Mouse (Mus musculus): Measurements from ENCODE around the gene Kbtbd2. TPM values are rescaled to one million over a fixed set of nuclear protein-coding genes. Genes with fewer than 3 reads are reported as not detected.

The Kbtbd2 gene
- polyA plus RNA-seq (2015; fragmentation: Nextera tagmentation; extraction: Ambion mirVana), result 36.0 and 36.8 TPM in 2 replicates

GRCm38 (mm10) chr6:56797311-56798151 is at the start of gene Kbtbd2:
TSS of gene Kbtbd2 (minus strand) at chr6:56797813.
- no peaks in the 10 kb centered on the region for H3K27me3 ChIP-seq
- H3K4me3 ChIP-seq, result peak within 1 kb of the TSS; percentile 81
- H3K9ac ChIP-seq, result peak within 1 kb of the TSS; percentile 94
- under 1% methylated on average over 75 of the region's 98 CpGs for WGBS
- H3K4me1 ChIP-seq, result peaks cover 33% of the 10 kb centered on the region
- peak within 1 kb of the TSS; percentile 78 for H3K4me2 ChIP-seq
- ATAC-seq, result peak; percentile 94
- H3K9me3 ChIP-seq (replicated peaks), result no peaks in the 10 kb centered on the region
- H3K36me3 ChIP-seq (ENCODE audit: poor library complexity, severe bottlenecking), result peaks cover 7% of the 10 kb centered on the region; the same call in 1 of the 2 replicates
- H3K27ac ChIP-seq, result peak within 1 kb of the TSS; percentile 99

GRCm38 (mm10) chr6:56844365-56844764 is 46.8 kb upstream of the Kbtbd2 start:
- no peaks in the 10 kb centered on the region for H3K27me3 ChIP-seq
- no peak overlapping the region for H3K9ac ChIP-seq
- no peak overlapping the region for H3K27ac ChIP-seq
- no peak overlapping the region for H3K4me3 ChIP-seq
- H3K4me2 ChIP-seq, result no peak overlapping the region
- H3K36me3 ChIP-seq (ENCODE audit: poor library complexity, severe bottlenecking), result no peaks in the 10 kb centered on the region
- no peak for ATAC-seq
- WGBS, result 89% methylated on average over 2 of the region's 2 CpGs
- no peaks in the 10 kb centered on the region for H3K9me3 ChIP-seq (replicated peaks)
- H3K4me1 ChIP-seq, result no peaks in the 10 kb centered on the region

GRCm38 (mm10) chr6:56843229-56843628 is 45.6 kb upstream of the Kbtbd2 start:
- H3K4me1 ChIP-seq, result no peaks in the 10 kb centered on the region
- no peak overlapping the region for H3K9ac ChIP-seq
- H3K27me3 ChIP-seq, result no peaks in the 10 kb centered on the region
- no peaks in the 10 kb centered on the region for H3K36me3 ChIP-seq (ENCODE audit: poor library complexity, severe bottlenecking)
- H3K27ac ChIP-seq, result no peak overlapping the region
- no peaks in the 10 kb centered on the region for H3K9me3 ChIP-seq (replicated peaks)
- no peak overlapping the region for H3K4me2 ChIP-seq
- H3K4me3 ChIP-seq, result no peak overlapping the region
- 82% methylated on average over 3 of the region's 3 CpGs for WGBS
- ATAC-seq, result no peak

- WGBS, result 87% methylated on average over 3 of the region's 3 CpGs
- Histone ChIP-seq H3K27me3 (no peaks in the 10 kb centered on the region), H3K4me2 (no peak overlapping the region), H3K9me3 (replicated peaks) (no peaks in the 10 kb centered on the region), H3K4me1 (no peaks in the 10 kb centered on the region), H3K9ac (no peak overlapping the region), H3K36me3 (ENCODE audit: poor library complexity, severe bottlenecking) (no peaks in the 10 kb centered on the region), H3K27ac (no peak overlapping the region), H3K4me3 (no peak overlapping the region)
- ATAC-seq, result no peak
Measured at GRCm38 (mm10) chr6:56837621-56838020, 40.0 kb upstream of the Kbtbd2 start.

- no peak for ATAC-seq
- no peak overlapping the region for H3K4me3 ChIP-seq
- no peaks in the 10 kb centered on the region for H3K36me3 ChIP-seq (ENCODE audit: poor library complexity, severe bottlenecking)
- no peaks in the 10 kb centered on the region for H3K9me3 ChIP-seq (replicated peaks)
- no peak overlapping the region for H3K4me2 ChIP-seq
- 0 out of 2 replicates have a peak, but pooled peaks cover 3% of the 10 kb centered on the region for H3K4me1 ChIP-seq
- H3K27me3 ChIP-seq, result no peaks in the 10 kb centered on the region
- no peak overlapping the region for H3K9ac ChIP-seq
- WGBS, result 96% methylated on average over 12 of the region's 12 CpGs
- no peak overlapping the region for H3K27ac ChIP-seq
Measured at GRCm38 (mm10) chr6:56837166-56837565, 39.6 kb upstream of the Kbtbd2 start.

GRCm38 (mm10) chr6:56835532-56835931 is 37.9 kb upstream of the Kbtbd2 start:
- ATAC-seq, result no peak
- WGBS, result 85% methylated on average over 10 of the region's 10 CpGs

GRCm38 (mm10) chr6:56834769-56835168 is 37.2 kb upstream of the Kbtbd2 start:
- Histone ChIP-seq H3K9ac (no peak overlapping the region), H3K4me1 (0 out of 2 replicates have a peak, but pooled peaks cover 3% of the 10 kb centered on the region), H3K9me3 (replicated peaks) (no peaks in the 10 kb centered on the region), H3K4me3 (no peak overlapping the region), H3K36me3 (ENCODE audit: poor library complexity, severe bottlenecking) (no peaks in the 10 kb centered on the region), H3K27ac (no peak overlapping the region), H3K27me3 (no peaks in the 10 kb centered on the region), H3K4me2 (no peak overlapping the region)
- WGBS, result 52% methylated on average over 5 of the region's 5 CpGs
- no peak for ATAC-seq

More at GRCm38 (mm10) chr6:56835532-56835931, 37.9 kb upstream of the Kbtbd2 start:
- H3K36me3 ChIP-seq (ENCODE audit: poor library complexity, severe bottlenecking), result no peaks in the 10 kb centered on the region
- H3K9me3 ChIP-seq (replicated peaks), result no peaks in the 10 kb centered on the region
- no peaks in the 10 kb centered on the region for H3K27me3 ChIP-seq
- no peak overlapping the region for H3K27ac ChIP-seq
- H3K4me1 ChIP-seq, result 0 out of 2 replicates have a peak, but pooled peaks cover 3% of the 10 kb centered on the region
- no peak overlapping the region for H3K9ac ChIP-seq
- no peak overlapping the region for H3K4me3 ChIP-seq
- H3K4me2 ChIP-seq, result no peak overlapping the region

- H3K4me2 ChIP-seq, result peak overlapping the region; percentile 83
- H3K4me3 ChIP-seq, result peak overlapping the region; percentile 55; the same call in 1 of the 2 replicates
- H3K9me3 ChIP-seq (replicated peaks), result no peaks in the 10 kb centered on the region
- H3K9ac ChIP-seq, result no peak overlapping the region
- H3K4me1 ChIP-seq, result 0 out of 2 replicates have a peak, but pooled peaks cover 3% of the 10 kb centered on the region
- H3K36me3 ChIP-seq (ENCODE audit: poor library complexity, severe bottlenecking), result no peaks in the 10 kb centered on the region
- no peak overlapping the region for H3K27ac ChIP-seq
- no peak for ATAC-seq
- H3K27me3 ChIP-seq, result no peaks in the 10 kb centered on the region
Measured at GRCm38 (mm10) chr6:56832830-56833229, 35.2 kb upstream of the Kbtbd2 start.

- ATAC-seq, result peak; percentile 25
Measured at GRCm38 (mm10) chr6:56832407-56832796, 34.8 kb upstream of the Kbtbd2 start.

GRCm38 (mm10) chr6:56831697-56832406 is 34.2 kb upstream of the Kbtbd2 start, which contains the start of gene Fkbp9:
TSS of gene Fkbp9 (plus strand) at chr6:56832059.
- Histone ChIP-seq H3K4me3 (peak within 1 kb of the TSS; percentile 55), H3K4me1 (0 out of 2 replicates have a peak, but pooled peaks cover 3% of the 10 kb centered on the region), H3K9ac (peak within 1 kb of the TSS; percentile 73), H3K27ac (no peak within 1 kb of the TSS), H3K27me3 (no peaks in the 10 kb centered on the region), H3K36me3 (ENCODE audit: poor library complexity, severe bottlenecking) (no peaks in the 10 kb centered on the region), H3K9me3 (replicated peaks) (no peaks in the 10 kb centered on the region), H3K4me2 (peak within 1 kb of the TSS; percentile 83)
- under 1% methylated on average over 48 of the region's 58 CpGs for WGBS
- ATAC-seq, result peak; percentile 96

More at GRCm38 (mm10) chr6:56832407-56832796, 34.8 kb upstream of the Kbtbd2 start:
- Histone ChIP-seq H3K9ac (peak overlapping the region; percentile 73), H3K27me3 (no peaks in the 10 kb centered on the region), H3K9me3 (replicated peaks) (no peaks in the 10 kb centered on the region), H3K4me3 (peak overlapping the region; percentile 55), H3K4me2 (peak overlapping the region; percentile 83), H3K36me3 (ENCODE audit: poor library complexity, severe bottlenecking) (no peaks in the 10 kb centered on the region), H3K4me1 (0 out of 2 replicates have a peak, but pooled peaks cover 3% of the 10 kb centered on the region), H3K27ac (no peak overlapping the region)
- WGBS, result 6% methylated on average over 15 of the region's 15 CpGs

- H3K9me3 ChIP-seq (replicated peaks), result no peaks in the 10 kb centered on the region
Measured at GRCm38 (mm10) chr6:56825657-56826056, 28.0 kb upstream of the Kbtbd2 start.

GRCm38 (mm10) chr6:56819124-56819487 is 21.5 kb upstream of the Kbtbd2 start:
- H3K36me3 ChIP-seq (ENCODE audit: poor library complexity, severe bottlenecking), result no peaks in the 10 kb centered on the region
- no peak for ATAC-seq
- no peaks in the 10 kb centered on the region for H3K4me1 ChIP-seq
- H3K4me3 ChIP-seq, result no peak overlapping the region
- H3K9ac ChIP-seq, result no peak overlapping the region
- no peaks in the 10 kb centered on the region for H3K27me3 ChIP-seq
- H3K27ac ChIP-seq, result no peak overlapping the region
- 90% methylated on average over 2 of the region's 2 CpGs for WGBS
- no peaks in the 10 kb centered on the region for H3K9me3 ChIP-seq (replicated peaks)
- H3K4me2 ChIP-seq, result no peak overlapping the region

More at GRCm38 (mm10) chr6:56825657-56826056, 28.0 kb upstream of the Kbtbd2 start:
- Histone ChIP-seq H3K4me3 (no peak overlapping the region), H3K36me3 (ENCODE audit: poor library complexity, severe bottlenecking) (no peaks in the 10 kb centered on the region), H3K4me1 (no peaks in the 10 kb centered on the region), H3K27me3 (no peaks in the 10 kb centered on the region), H3K27ac (no peak overlapping the region), H3K4me2 (no peak overlapping the region), H3K9ac (no peak overlapping the region)
- ATAC-seq, result no peak
- 68% methylated on average over 3 of the region's 3 CpGs for whole genome bisulfite sequencing

Data from forebrain, embryonic 13.5 days (tissue).